Mouse (Mus musculus): ENCODE data around the gene Cops7a. TPM values are rescaled to one million over a fixed set of nuclear protein-coding genes. Genes with fewer than 3 reads are reported as not detected.

The Cops7a gene
- polyA plus RNA-seq, 1 experiment from 2014 or later, result 155 TPM

- Histone ChIP-seq H3K27me3 (replicated peaks; ENCODE audit: control insufficient read depth, insufficient read depth, low read length) (no peaks in the 10 kb centered on the region), H3K4me3 (ENCODE audit: low read depth, low read length) (no peak overlapping the region), H3K9ac (ENCODE audit: low read length) (no peak overlapping the region), H3K4me2 (ENCODE audit: low read length) (no peak overlapping the region), H3K36me3 (ENCODE audit: control insufficient read depth, insufficient read depth, low read length) (no peaks in the 10 kb centered on the region), H3K4me1 (replicated peaks; ENCODE audit: control insufficient read depth, insufficient read depth, low read length) (peaks cover 14% of the 10 kb centered on the region), H3K27ac (ENCODE audit: low read depth) (no peak overlapping the region), H3K9me3 (ENCODE audit: control insufficient read depth, low read length) (no peaks in the 10 kb centered on the region)
- peak; percentile 77 for DNase-seq (ENCODE audit: low spot score)
- WGBS, result 67% methylated on average over 4 of the region's 4 CpGs
- ATAC-seq (replicated peaks; ENCODE audit: low FRiP score, low TSS enrichment, low read depth), result no peak
Measured at GRCm38 (mm10) chr6:124967766-124968165, 2.4 kb upstream of the Cops7a start.

GRCm38 (mm10) chr6:124966466-124967118 is 1.3 kb upstream of the Cops7a start:
- ATAC-seq (replicated peaks; ENCODE audit: low FRiP score, low TSS enrichment, low read depth), result no peak
- Histone ChIP-seq H3K27me3 (replicated peaks; ENCODE audit: control insufficient read depth, insufficient read depth, low read length) (no peaks in the 10 kb centered on the region), H3K9ac (ENCODE audit: low read length) (no peak overlapping the region), H3K4me2 (ENCODE audit: low read length) (peak overlapping the region; percentile 99), H3K4me3 (ENCODE audit: low read depth, low read length) (peak overlapping the region; percentile 96), H3K9me3 (ENCODE audit: control insufficient read depth, low read length) (no peaks in the 10 kb centered on the region), H3K4me1 (replicated peaks; ENCODE audit: control insufficient read depth, insufficient read depth, low read length) (peaks cover 14% of the 10 kb centered on the region), H3K27ac (ENCODE audit: low read depth) (no peak overlapping the region), H3K36me3 (ENCODE audit: control insufficient read depth, insufficient read depth, low read length) (peaks cover 9% of the 10 kb centered on the region)
- 97% methylated on average over 7 of the region's 7 CpGs for WGBS
- DNase-seq (ENCODE audit: low spot score), result peak; percentile 52

- no peaks in the 10 kb centered on the region for H3K9me3 ChIP-seq (ENCODE audit: control insufficient read depth, low read length)
- H3K27me3 ChIP-seq (replicated peaks; ENCODE audit: control insufficient read depth, insufficient read depth, low read length), result no peaks in the 10 kb centered on the region
- H3K9ac ChIP-seq (ENCODE audit: low read length), result peak overlapping the region; percentile 95
- 0 out of 2 replicates have a peak, but pooled peaks have one; percentile 7 for ATAC-seq (replicated peaks; ENCODE audit: low FRiP score, low TSS enrichment, low read depth)
- WGBS, result 13% methylated on average over 15 of the region's 15 CpGs
- H3K36me3 ChIP-seq (ENCODE audit: control insufficient read depth, insufficient read depth, low read length), result peaks cover 18% of the 10 kb centered on the region
- peak overlapping the region; percentile 99 for H3K4me2 ChIP-seq (ENCODE audit: low read length)
- peak overlapping the region; percentile 92 for H3K27ac ChIP-seq (ENCODE audit: low read depth)
- H3K4me1 ChIP-seq (replicated peaks; ENCODE audit: control insufficient read depth, insufficient read depth, low read length), result peaks cover 14% of the 10 kb centered on the region
- peak overlapping the region; percentile 96 for H3K4me3 ChIP-seq (ENCODE audit: low read depth, low read length)
- no peak for DNase-seq (ENCODE audit: low spot score)
Measured at GRCm38 (mm10) chr6:124965747-124966146, 409 bp upstream of the Cops7a start.

GRCm38 (mm10) chr6:124964638-124965037 is 700 bp downstream of the Cops7a start:
- ATAC-seq (replicated peaks; ENCODE audit: low FRiP score, low TSS enrichment, low read depth) (peak; percentile 36), DNase-seq (ENCODE audit: low spot score) (no peak)
- Histone ChIP-seq H3K27me3 (replicated peaks; ENCODE audit: control insufficient read depth, insufficient read depth, low read length) (no peaks in the 10 kb centered on the region), H3K9me3 (ENCODE audit: control insufficient read depth, low read length) (no peaks in the 10 kb centered on the region), H3K4me3 (ENCODE audit: low read depth, low read length) (peak overlapping the region; percentile 96), H3K4me2 (ENCODE audit: low read length) (peak overlapping the region; percentile 99), H3K4me1 (replicated peaks; ENCODE audit: control insufficient read depth, insufficient read depth, low read length) (peaks cover 14% of the 10 kb centered on the region), H3K27ac (ENCODE audit: low read depth) (peak overlapping the region; percentile 92), H3K9ac (ENCODE audit: low read length) (peak overlapping the region; percentile 95), H3K36me3 (ENCODE audit: control insufficient read depth, insufficient read depth, low read length) (peaks cover 28% of the 10 kb centered on the region)
- WGBS, result 25% methylated on average over 16 of the region's 16 CpGs

- Histone ChIP-seq H3K9ac (ENCODE audit: low read length) (no peak overlapping the region), H3K36me3 (ENCODE audit: control insufficient read depth, insufficient read depth, low read length) (peaks cover 56% of the 10 kb centered on the region), H3K4me2 (ENCODE audit: low read length) (no peak overlapping the region), H3K4me1 (replicated peaks; ENCODE audit: control insufficient read depth, insufficient read depth, low read length) (peaks cover 9% of the 10 kb centered on the region), H3K9me3 (ENCODE audit: control insufficient read depth, low read length) (no peaks in the 10 kb centered on the region), H3K27ac (ENCODE audit: low read depth) (no peak overlapping the region), H3K27me3 (replicated peaks; ENCODE audit: control insufficient read depth, insufficient read depth, low read length) (no peaks in the 10 kb centered on the region), H3K4me3 (ENCODE audit: low read depth, low read length) (no peak overlapping the region)
- ATAC-seq (replicated peaks; ENCODE audit: low FRiP score, low TSS enrichment, low read depth), result no peak
- 94% methylated on average over 12 of the region's 12 CpGs for WGBS
- no peak for DNase-seq (ENCODE audit: low spot score)
Measured at GRCm38 (mm10) chr6:124961021-124961420, 4.3 kb downstream of the Cops7a start.

- peaks cover 7% of the 10 kb centered on the region for H3K4me1 ChIP-seq (replicated peaks; ENCODE audit: control insufficient read depth, insufficient read depth, low read length)
- ATAC-seq (replicated peaks; ENCODE audit: low FRiP score, low TSS enrichment, low read depth) (no peak), DNase-seq (ENCODE audit: low spot score) (no peak)
- no peak overlapping the region for H3K9ac ChIP-seq (ENCODE audit: low read length)
- peaks cover 57% of the 10 kb centered on the region for H3K36me3 ChIP-seq (ENCODE audit: control insufficient read depth, insufficient read depth, low read length)
- H3K27me3 ChIP-seq (replicated peaks; ENCODE audit: control insufficient read depth, insufficient read depth, low read length), result no peaks in the 10 kb centered on the region
- H3K9me3 ChIP-seq (ENCODE audit: control insufficient read depth, low read length), result no peaks in the 10 kb centered on the region
- no peak overlapping the region for H3K4me3 ChIP-seq (ENCODE audit: low read depth, low read length)
- H3K4me2 ChIP-seq (ENCODE audit: low read length), result no peak overlapping the region
- WGBS, result 91% methylated on average over 13 of the region's 13 CpGs
- H3K27ac ChIP-seq (ENCODE audit: low read depth), result no peak overlapping the region
Measured at GRCm38 (mm10) chr6:124959960-124960359, 5.4 kb downstream of the Cops7a start.

- no peaks in the 10 kb centered on the region for H3K4me1 ChIP-seq (replicated peaks; ENCODE audit: control insufficient read depth, insufficient read depth, low read length)
- H3K27me3 ChIP-seq (replicated peaks; ENCODE audit: control insufficient read depth, insufficient read depth, low read length), result no peaks in the 10 kb centered on the region
- no peaks in the 10 kb centered on the region for H3K9me3 ChIP-seq (ENCODE audit: control insufficient read depth, low read length)
- ATAC-seq (replicated peaks; ENCODE audit: low FRiP score, low TSS enrichment, low read depth) (no peak), DNase-seq (ENCODE audit: low spot score) (no peak)
- H3K4me2 ChIP-seq (ENCODE audit: low read length), result no peak overlapping the region
- no peak overlapping the region for H3K27ac ChIP-seq (ENCODE audit: low read depth)
- no peak overlapping the region for H3K4me3 ChIP-seq (ENCODE audit: low read depth, low read length)
- peaks cover 57% of the 10 kb centered on the region for H3K36me3 ChIP-seq (ENCODE audit: control insufficient read depth, insufficient read depth, low read length)
- H3K9ac ChIP-seq (ENCODE audit: low read length), result no peak overlapping the region
- whole genome bisulfite sequencing, result 84% methylated on average over 3 of the region's 3 CpGs
Measured at GRCm38 (mm10) chr6:124958127-124958526, 7.2 kb downstream of the Cops7a start.

- Histone ChIP-seq H3K27me3 (replicated peaks; ENCODE audit: control insufficient read depth, insufficient read depth, low read length) (no peaks in the 10 kb centered on the region), H3K9me3 (ENCODE audit: control insufficient read depth, low read length) (0 out of 2 replicates have a peak, but pooled peaks cover 3% of the 10 kb centered on the region), H3K9ac (ENCODE audit: low read length) (no peak overlapping the region), H3K4me1 (replicated peaks; ENCODE audit: control insufficient read depth, insufficient read depth, low read length) (no peaks in the 10 kb centered on the region), H3K27ac (ENCODE audit: low read depth) (no peak overlapping the region), H3K36me3 (ENCODE audit: control insufficient read depth, insufficient read depth, low read length) (peaks cover 34% of the 10 kb centered on the region), H3K4me3 (ENCODE audit: low read depth, low read length) (no peak overlapping the region), H3K4me2 (ENCODE audit: low read length) (no peak overlapping the region)
- ATAC-seq (replicated peaks; ENCODE audit: low FRiP score, low TSS enrichment, low read depth), result no peak
- 94% methylated on average over 4 of the region's 4 CpGs for WGBS
- no peak for DNase-seq (ENCODE audit: low spot score)
Measured at GRCm38 (mm10) chr6:124955212-124955611, 10.1 kb downstream of the Cops7a start.

Measured in intestine, embryonic 14.5 days (tissue).